Mouse (Mus musculus): ENCODE data around the gene Mcpt2.
"Not testable (repeated sequence)": the region's sequence is repeated elsewhere in the genome, so short reads cannot be mapped to it uniquely, and the experiment has no call there.

DNA sequence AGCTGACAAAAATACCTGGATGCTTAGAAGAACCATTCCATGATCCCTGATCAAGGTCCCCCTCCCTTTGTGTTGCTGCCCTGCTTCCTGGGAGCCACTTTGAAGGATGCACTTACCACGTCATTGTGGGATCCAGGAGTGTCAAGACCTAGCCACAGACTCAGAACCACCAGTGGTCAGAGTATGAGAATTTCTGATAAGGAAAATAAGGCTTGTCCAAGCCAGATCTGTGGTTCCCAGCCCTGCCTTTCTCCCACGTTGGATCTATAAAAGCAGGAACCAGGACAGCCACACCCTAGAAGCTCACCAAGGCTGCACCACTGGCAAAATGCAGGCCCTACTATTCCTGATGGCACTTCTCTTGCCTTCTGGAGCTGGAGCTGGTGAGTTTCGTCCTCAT, 24.2 kb upstream of the Mcpt2 start, which contains the start of gene Mcpt1:
- not testable (repeated sequence) for TF ChIP-seq CTCF, EP300 (IDR thresholded peaks at IDR 0.05; ENCODE audit: low read depth)
